Mouse (Mus musculus) stomach, embryonic 14.5 days (tissue): ENCODE measurements around the gene Xrcc2. TPM values are rescaled to one million over a fixed set of nuclear protein-coding genes. Genes with fewer than 3 reads are reported as not detected.
A peak's percentile ranks its signal among the peaks of the same experiment; 100 is the strongest.

Source experiments
- ATAC-seq: fragments of 200-750 bp; cut with Nextera tagmentation; 2 replicates; pipeline ENCODE4 v1.8.0; 2017; ENCODE audit warnings: low read depth, moderate TSS enrichment; ENCODE audit not compliant: insufficient number of reproducible peaks, insufficient read depth, low FRiP score
- H3K27ac ChIP-seq: fragments of 300-500 bp; sonication (generic); 2 replicates; pipeline ENCODE4 v1.5.1; 2014; ENCODE audit warnings: mild to moderate bottlenecking, low read length, moderate library complexity, mixed read lengths
- H3K27me3 ChIP-seq: fragments of 300-500 bp; sonication (generic); 2 replicates; pipeline ENCODE4 v1.6.1; 2014; ENCODE audit warnings: low read length, control low read depth, mixed read lengths; ENCODE audit not compliant: control insufficient read depth, insufficient read depth
- H3K36me3 ChIP-seq: fragments of 300-500 bp; sonication (generic); 2 replicates; pipeline ENCODE4 v1.6.1; 2014; ENCODE audit warnings: mild to moderate bottlenecking, control low read depth, low read length, moderate library complexity, mixed read lengths; ENCODE audit not compliant: control insufficient read depth, insufficient read depth
- H3K4me1 ChIP-seq: fragments of 300-500 bp; sonication (generic); 2 replicates; pipeline ENCODE4 v1.6.1; 2014; ENCODE audit warnings: low read length, control low read depth, mixed read lengths; ENCODE audit not compliant: control insufficient read depth, insufficient read depth
- H3K4me2 ChIP-seq: fragments of 300-500 bp; sonication (generic); replicated peaks from 2 replicates; pipeline ENCODE4 v1.6.1; 2014; ENCODE audit warnings: low read depth, low read length, control low read depth
- H3K4me3 ChIP-seq: fragments of 300-500 bp; sonication (generic); 2 replicates; pipeline ENCODE4 v1.5.1; 2014; ENCODE audit warnings: low read depth, low read length, control low read depth
- H3K9ac ChIP-seq: fragments of 300-500 bp; sonication (generic); replicated peaks from 2 replicates; pipeline ENCODE4 v1.6.1; 2014; ENCODE audit warnings: low read depth, mild to moderate bottlenecking, control low read depth, low read length, moderate library complexity, mixed read lengths
- H3K9me3 ChIP-seq: fragments of 300-500 bp; sonication (generic); 2 replicates; pipeline ENCODE4 v1.6.1; 2016; ENCODE audit warnings: low read depth, low read length, control low read depth; ENCODE audit not compliant: control insufficient read depth
- WGBS: fragments of 180-500 bp; shearing (Covaris S2); extraction: QIAGEN DNeasy Blood & Tissue Kit; methylation state at CpG from one replicate; pipeline ENCODE4 v1.1.7; 2014; 5-methylcytosine and 5-hydroxymethylcytosine counted together
- polyA plus RNA-seq: library from polyadenylated mRNA; unstranded; fragments of >200 nt; fragmentation: Nextera tagmentation; extraction: Ambion mirVana; gene quantifications from 2 replicates; pipeline ENCODE4 v1.2.1, GENCODE M21; 2014

Xrcc2 gene
- polyA plus RNA-seq, 1 experiment from 2014 or later: 13.2 TPM

DNA sequence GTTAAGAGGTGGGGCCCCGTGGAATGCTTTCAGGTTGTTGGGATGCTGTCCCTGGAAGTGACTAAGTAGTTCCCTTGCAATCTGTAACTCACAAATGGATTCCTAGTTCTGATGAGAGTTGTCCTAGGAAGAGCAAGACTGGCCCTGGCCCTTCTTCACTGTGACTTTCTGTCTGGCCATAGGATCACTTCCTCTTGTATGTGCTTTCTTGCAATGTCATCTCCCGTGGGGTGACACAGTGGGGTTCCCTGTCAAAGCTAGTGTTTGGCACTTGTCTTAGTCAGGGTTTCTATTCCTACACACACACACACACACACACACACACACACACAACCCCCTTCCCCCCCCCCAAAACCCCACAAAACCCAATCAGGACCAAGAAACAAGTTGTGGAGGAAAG lies 42.5 kb downstream of the Xrcc2 start:
- no peaks in the 10 kb centered on the region for H3K36me3 ChIP-seq
- ATAC-seq: no peak
- no peaks in the 10 kb centered on the region for H3K4me1 ChIP-seq
- H3K4me3 ChIP-seq: no peak overlapping the region
- H3K4me2 ChIP-seq: no peak overlapping the region
- H3K27me3 ChIP-seq: no peaks in the 10 kb centered on the region
- no peaks in the 10 kb centered on the region for H3K9me3 ChIP-seq
- H3K27ac ChIP-seq: no peak overlapping the region
- no peak overlapping the region for H3K9ac ChIP-seq
- WGBS: 75% methylated on average over 2 of the region's 2 CpGs

DNA sequence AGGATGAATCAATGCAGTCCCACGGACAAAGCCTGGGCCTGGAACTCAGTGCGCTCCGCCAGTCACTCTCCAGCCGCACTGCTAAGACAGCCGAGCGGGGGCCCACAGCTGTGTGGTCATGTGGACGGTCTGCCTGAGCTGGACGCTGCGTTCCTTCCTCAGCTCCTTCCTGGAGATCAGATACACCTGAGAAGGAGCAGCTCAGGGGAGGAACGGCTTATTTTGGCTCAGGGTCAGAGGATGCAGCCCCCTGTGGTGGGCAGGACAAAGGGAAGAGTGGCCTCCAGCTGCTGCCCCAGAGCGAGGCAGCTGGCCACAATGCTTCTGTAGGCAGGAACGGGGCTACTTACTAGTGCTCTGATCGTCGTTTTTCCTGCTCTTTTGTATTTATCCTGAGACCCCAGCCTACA lies 51.0 kb downstream of the Xrcc2 start:
- H3K27me3 ChIP-seq: no peaks in the 10 kb centered on the region
- no peaks in the 10 kb centered on the region; the same call in 1 of the 2 replicates for H3K4me1 ChIP-seq
- H3K9ac ChIP-seq: no peak overlapping the region
- H3K27ac ChIP-seq: no peak overlapping the region
- no peaks in the 10 kb centered on the region for H3K9me3 ChIP-seq
- 5% methylated on average over 14 of the region's 14 CpGs for WGBS
- peak overlapping the region; percentile 42 for H3K4me2 ChIP-seq
- ATAC-seq: peak; percentile 37; the same call in 1 of the 2 replicates
- no peaks in the 10 kb centered on the region for H3K36me3 ChIP-seq
- H3K4me3 ChIP-seq: no peak overlapping the region

DNA sequence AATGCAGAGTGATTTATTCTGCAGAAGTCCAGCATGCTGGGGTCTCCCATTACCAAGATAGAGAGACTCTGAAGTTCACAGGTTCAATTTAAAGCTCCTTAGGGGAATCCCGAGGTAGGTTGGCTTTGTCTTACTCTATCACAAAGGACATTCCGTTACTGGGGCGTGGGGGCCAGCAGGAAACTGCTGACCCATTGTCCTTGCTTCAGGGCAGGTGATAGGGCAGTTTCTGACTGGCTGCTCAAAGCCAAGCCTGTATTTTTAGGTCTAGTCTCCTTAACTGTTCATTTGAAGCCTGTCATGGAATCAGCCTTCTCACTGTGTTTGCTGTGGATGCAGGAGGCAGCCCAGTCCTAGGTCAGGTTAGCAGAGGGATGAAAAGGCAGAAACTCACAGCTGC lies 52.2 kb downstream of the Xrcc2 start:
- 56% methylated on average over 3 of the region's 3 CpGs for WGBS
- ATAC-seq: no peak

DNA sequence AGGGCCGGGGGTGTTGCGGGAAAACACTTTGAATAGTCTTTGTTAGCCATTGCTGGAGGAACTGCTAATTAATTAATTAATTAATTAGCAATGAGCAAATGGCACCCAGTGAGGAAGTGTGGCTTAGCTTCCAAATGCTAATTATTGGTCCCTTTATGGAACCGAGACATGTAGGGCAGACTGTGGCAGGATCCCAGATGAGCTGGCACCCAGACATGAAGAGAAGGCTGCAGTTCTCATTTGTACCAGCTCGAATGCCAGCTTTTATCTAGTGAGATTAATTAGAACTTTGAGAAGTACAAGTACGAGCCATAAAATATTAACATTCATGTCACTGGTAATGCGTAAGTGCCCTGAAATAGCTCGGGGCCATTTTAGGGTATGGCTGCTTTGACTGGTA lies 53.2 kb downstream of the Xrcc2 start:
- WGBS: 90% methylated on average over 7 of the region's 7 CpGs
- no peak for ATAC-seq

More for the DNA sequence above, 52.2 kb downstream of the Xrcc2 start:
- Histone ChIP-seq H3K4me1 (no peaks in the 10 kb centered on the region; the same call in 1 of the 2 replicates), H3K27me3 (no peaks in the 10 kb centered on the region), H3K4me2 (no peak overlapping the region), H3K9ac (no peak overlapping the region), H3K9me3 (no peaks in the 10 kb centered on the region), H3K27ac (no peak overlapping the region), H3K36me3 (no peaks in the 10 kb centered on the region), H3K4me3 (no peak overlapping the region)

DNA sequence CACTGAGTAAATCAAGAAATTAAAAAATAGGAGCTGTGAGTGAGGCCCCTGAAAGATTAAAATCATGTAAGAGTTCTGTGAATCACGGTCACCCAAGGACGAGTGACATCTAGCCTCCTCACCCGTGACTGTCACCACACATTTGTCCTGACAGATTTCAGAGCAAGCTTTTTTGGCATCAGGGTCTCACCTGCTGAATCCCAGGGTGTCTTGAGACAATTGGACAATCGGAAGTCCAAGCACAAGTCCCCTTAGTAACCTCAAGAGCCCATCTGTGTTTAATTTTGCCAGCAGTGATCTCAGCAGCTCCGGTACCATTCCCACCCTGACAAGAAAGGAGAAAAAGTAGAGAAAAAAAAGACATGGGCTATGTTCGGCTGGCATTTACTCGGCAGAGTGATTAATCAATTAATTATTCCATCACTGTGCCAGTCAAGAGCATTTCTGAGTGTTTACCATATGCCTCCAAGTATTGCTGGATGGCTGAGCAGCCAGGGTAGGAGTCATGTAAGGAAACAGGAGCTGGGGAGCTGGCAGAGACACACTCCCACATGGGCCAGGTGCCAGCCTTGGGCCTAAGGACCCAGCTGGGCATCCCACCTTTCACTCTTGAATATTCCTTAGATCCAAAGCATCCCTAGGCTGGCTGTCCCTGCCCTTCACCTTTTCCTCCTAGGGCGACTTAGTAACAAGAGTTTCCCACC lies 59.8 kb downstream of the Xrcc2 start:
- H3K4me2 ChIP-seq: no peak overlapping the region
- no peak overlapping the region for H3K9ac ChIP-seq
- no peaks in the 10 kb centered on the region for H3K27me3 ChIP-seq
- H3K9me3 ChIP-seq: no peaks in the 10 kb centered on the region
- WGBS: 83% methylated on average over 8 of the region's 8 CpGs
- no peak for ATAC-seq
- no peak overlapping the region for H3K4me3 ChIP-seq
- H3K27ac ChIP-seq: no peak overlapping the region
- no peaks in the 10 kb centered on the region for H3K4me1 ChIP-seq
- no peaks in the 10 kb centered on the region for H3K36me3 ChIP-seq

More for the DNA sequence above, 53.2 kb downstream of the Xrcc2 start:
- Histone ChIP-seq H3K9me3 (no peaks in the 10 kb centered on the region), H3K36me3 (no peaks in the 10 kb centered on the region), H3K9ac (no peak overlapping the region), H3K27me3 (no peaks in the 10 kb centered on the region), H3K4me1 (no peaks in the 10 kb centered on the region; the same call in 1 of the 2 replicates), H3K27ac (no peak overlapping the region), H3K4me3 (no peak overlapping the region), H3K4me2 (no peak overlapping the region)

DNA sequence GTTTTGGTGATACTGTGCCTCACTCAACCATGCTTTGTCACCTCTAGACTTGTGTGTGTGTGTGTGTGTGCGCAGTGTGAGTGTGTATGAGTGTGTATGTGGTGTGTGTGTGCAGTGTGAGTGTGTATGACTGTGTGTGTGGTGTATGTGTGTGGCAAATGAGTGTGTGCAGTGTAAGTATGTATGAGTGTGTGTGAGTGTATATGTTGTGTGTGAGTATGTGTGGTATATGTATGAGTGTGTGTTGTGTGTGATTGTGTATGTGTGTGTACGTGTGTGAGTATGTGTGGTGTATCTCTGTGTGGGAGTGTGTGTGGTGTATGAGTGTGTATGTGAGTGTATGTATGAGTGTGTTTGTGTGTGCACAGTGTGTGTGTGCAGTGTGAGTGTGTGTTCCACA lies 61.1 kb downstream of the Xrcc2 start:
- Histone ChIP-seq H3K36me3 (no peaks in the 10 kb centered on the region), H3K4me1 (no peaks in the 10 kb centered on the region), H3K27me3 (no peaks in the 10 kb centered on the region), H3K27ac (no peak overlapping the region), H3K4me3 (no peak overlapping the region), H3K9ac (no peak overlapping the region), H3K9me3 (no peaks in the 10 kb centered on the region), H3K4me2 (no peak overlapping the region)
- WGBS: 98% methylated on average over 2 of the region's 2 CpGs
- no peak for ATAC-seq

DNA sequence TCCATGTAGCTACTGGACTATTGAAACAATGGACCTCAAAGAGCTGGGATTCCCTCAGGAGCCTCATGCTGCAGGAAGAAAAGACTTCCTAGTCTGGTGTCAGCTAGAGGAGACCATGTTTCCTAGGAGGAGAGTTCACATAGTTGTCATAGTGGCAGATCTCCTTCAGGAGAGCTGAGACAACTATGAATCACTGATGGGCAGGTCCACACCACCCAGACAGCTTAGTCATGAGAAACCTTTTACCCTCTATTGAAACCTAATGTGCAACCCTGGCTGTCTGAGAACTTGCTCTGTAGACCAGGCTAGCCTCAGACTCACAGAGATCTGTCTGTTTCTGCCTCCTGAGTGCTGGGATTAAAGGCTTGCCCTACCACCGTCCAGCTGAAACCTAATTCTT lies 62.9 kb downstream of the Xrcc2 start:
- WGBS: 84% methylated on average over 1 of the region's 1 CpGs
- Histone ChIP-seq H3K4me3 (no peak overlapping the region), H3K9me3 (no peaks in the 10 kb centered on the region), H3K9ac (no peak overlapping the region), H3K36me3 (no peaks in the 10 kb centered on the region), H3K27me3 (no peaks in the 10 kb centered on the region), H3K4me1 (no peaks in the 10 kb centered on the region), H3K27ac (no peak overlapping the region), H3K4me2 (no peak overlapping the region)
- no peak for ATAC-seq
